Mouse (Mus musculus) embryonic facial prominence, embryonic 11.5 days (tissue): ENCODE measurements at regions not wholly inside any gene's neighbourhood (a gene's known extent, or its start where the extent isn't known, plus 50 kb on each side); places are given as distances from the start of the nearest gene placed in this dataset.
"Not testable (repeated sequence)": the region's sequence is repeated elsewhere in the genome, so short reads cannot be mapped to it uniquely, and the experiment has no call there.

Experiments
- ATAC-seq: fragments of 200-750 bp; cut with Nextera tagmentation; replicated peaks from 2 replicates; pipeline ENCODE4 v1.8.0; 2017; ENCODE audit warnings: low read depth; ENCODE audit not compliant: insufficient number of reproducible peaks, low FRiP score, low TSS enrichment
- DNase-seq: peaks from one replicate; pipeline ENCODE4 v3.0.0-alpha.2; 2015; ENCODE audit warnings: low spot score
- H3K27ac ChIP-seq: fragments of 300-500 bp; sonication (generic); replicated peaks from 2 replicates; pipeline ENCODE4 v1.5.1; 2014; ENCODE audit warnings: mild to moderate bottlenecking, low read depth, low read length, control low read depth
- H3K27me3 ChIP-seq: fragments of 300-500 bp; sonication (generic); 2 replicates; pipeline ENCODE4 v1.6.1; 2014; ENCODE audit warnings: mild to moderate bottlenecking, low read length, moderate library complexity, mixed read lengths; ENCODE audit not compliant: control insufficient read depth, insufficient read depth
- H3K36me3 ChIP-seq: fragments of 300-500 bp; sonication (generic); replicated peaks from 2 replicates; pipeline ENCODE4 v1.6.1; 2014; ENCODE audit warnings: low read depth, mild to moderate bottlenecking, low read length, moderate library complexity, mixed read lengths; ENCODE audit not compliant: control insufficient read depth, insufficient read depth
- H3K4me1 ChIP-seq: fragments of 300-500 bp; sonication (generic); 2 replicates; pipeline ENCODE4 v1.6.1; 2014; ENCODE audit warnings: low read length, mixed read lengths; ENCODE audit not compliant: control insufficient read depth, insufficient read depth
- H3K4me2 ChIP-seq: fragments of 300-500 bp; sonication (generic); 2 replicates; pipeline ENCODE4 v1.6.1; 2014; ENCODE audit warnings: low read depth, mild to moderate bottlenecking, control low read depth, low read length, moderate library complexity
- H3K4me3 ChIP-seq: fragments of 300-500 bp; sonication (generic); 2 replicates; pipeline ENCODE4 v1.5.1; 2014; ENCODE audit warnings: low read depth, low read length, control low read depth
- H3K9ac ChIP-seq: fragments of 300-500 bp; sonication (generic); replicated peaks from 2 replicates; pipeline ENCODE4 v1.6.1; 2014; ENCODE audit warnings: mild to moderate bottlenecking, control low read depth, low read length
- H3K9me3 ChIP-seq: fragments of 300-500 bp; sonication (generic); replicated peaks from 2 replicates; pipeline ENCODE4 v1.6.1; 2016; ENCODE audit warnings: mild to moderate bottlenecking, low read length, inconsistent platforms, mixed read lengths; ENCODE audit not compliant: control insufficient read depth
- WGBS: fragments of 180-500 bp; shearing (Covaris S2); extraction: QIAGEN DNeasy Blood & Tissue Kit; methylation state at CpG from one replicate; pipeline ENCODE4 v1.1.7; 2014; 5-methylcytosine and 5-hydroxymethylcytosine counted together

- Histone ChIP-seq H3K27ac (no peak overlapping the region), H3K9ac (no peak overlapping the region), H3K4me3 (no peak overlapping the region), H3K36me3 (no peaks in the 10 kb centered on the region), H3K9me3 (no peaks in the 10 kb centered on the region), H3K4me2 (no peak overlapping the region), H3K27me3 (no peaks in the 10 kb centered on the region), H3K4me1 (no peaks in the 10 kb centered on the region)
- DNase-seq, result no peak
- 64% methylated on average over 6 of the region's 6 CpGs for WGBS
- ATAC-seq, result no peak
Observed at GRCm38 (mm10) chr2:75781781-75782211, 50.2 kb upstream of the Agps start.

- WGBS, result 0% methylated on average over 3 of the region's 3 CpGs
- no peaks in the 10 kb centered on the region for H3K27me3 ChIP-seq
- H3K9ac ChIP-seq, result no peak overlapping the region
- H3K27ac ChIP-seq, result no peak overlapping the region
- ATAC-seq (peak; percentile 31; the same call in 1 of the 2 replicates), DNase-seq (peak; percentile 80)
- no peak overlapping the region for H3K4me2 ChIP-seq
- H3K4me1 ChIP-seq, result no peaks in the 10 kb centered on the region
- no peaks in the 10 kb centered on the region for H3K9me3 ChIP-seq
- no peak overlapping the region for H3K4me3 ChIP-seq
- no peaks in the 10 kb centered on the region for H3K36me3 ChIP-seq
Observed at GRCm38 (mm10) chr2:75781078-75781477, 50.9 kb upstream of the Agps start.

GRCm38 (mm10) chr2:75778628-75779027 lies 53.3 kb upstream of the Agps start:
- not testable (repeated sequence) for H3K4me3 ChIP-seq, DNase-seq, H3K9me3 ChIP-seq, H3K9ac ChIP-seq, H3K4me2 ChIP-seq, H3K27me3 ChIP-seq, ATAC-seq, H3K27ac ChIP-seq, H3K36me3 ChIP-seq, H3K4me1 ChIP-seq
- WGBS, result 90% methylated on average over 3 of the region's 3 CpGs

GRCm38 (mm10) chr2:75777040-75777451 lies 54.9 kb upstream of the Agps start:
- ATAC-seq (no peak; the same call in 1 of the 2 replicates), DNase-seq (no peak)
- H3K27me3 ChIP-seq, result no peaks in the 10 kb centered on the region
- H3K4me2 ChIP-seq, result no peak overlapping the region
- no peaks in the 10 kb centered on the region for H3K4me1 ChIP-seq
- no peaks in the 10 kb centered on the region for H3K9me3 ChIP-seq
- H3K36me3 ChIP-seq, result no peaks in the 10 kb centered on the region
- no peak overlapping the region; the same call in 1 of the 2 replicates for H3K9ac ChIP-seq
- 4% methylated on average over 4 of the region's 6 CpGs for WGBS
- no peak overlapping the region for H3K27ac ChIP-seq
- H3K4me3 ChIP-seq, result no peak overlapping the region

GRCm38 (mm10) chr2:75776533-75776932 lies 55.4 kb upstream of the Agps start:
- Histone ChIP-seq H3K27me3 (no peaks in the 10 kb centered on the region), H3K9ac (no peak overlapping the region; the same call in 1 of the 2 replicates), H3K9me3 (no peaks in the 10 kb centered on the region), H3K27ac (no peak overlapping the region), H3K4me1 (no peaks in the 10 kb centered on the region), H3K4me3 (no peak overlapping the region), H3K4me2 (no peak overlapping the region), H3K36me3 (no peaks in the 10 kb centered on the region)
- DNase-seq (no peak), ATAC-seq (no peak)
- 15% methylated on average over 12 of the region's 12 CpGs for WGBS

GRCm38 (mm10) chr2:75775217-75775616 lies 56.8 kb upstream of the Agps start:
- Histone ChIP-seq H3K36me3 (no peaks in the 10 kb centered on the region), H3K4me1 (no peaks in the 10 kb centered on the region), H3K27me3 (no peaks in the 10 kb centered on the region), H3K4me3 (no peak overlapping the region), H3K27ac (no peak overlapping the region), H3K9ac (no peak overlapping the region), H3K4me2 (no peak overlapping the region), H3K9me3 (no peaks in the 10 kb centered on the region)
- 62% methylated on average over 1 of the region's 1 CpGs for WGBS
- DNase-seq (no peak), ATAC-seq (no peak)

- WGBS, result 88% methylated on average over 5 of the region's 5 CpGs
Observed at GRCm38 (mm10) chr2:75773431-75773830, 58.5 kb upstream of the Agps start.

GRCm38 (mm10) chr2:75772251-75772956 lies 59.6 kb upstream of the Agps start:
- H3K4me1 ChIP-seq, result no peaks in the 10 kb centered on the region
- DNase-seq (peak; percentile 53), ATAC-seq (no peak)
- no peak overlapping the region for H3K9ac ChIP-seq
- H3K4me3 ChIP-seq, result no peak overlapping the region
- no peaks in the 10 kb centered on the region for H3K36me3 ChIP-seq
- H3K9me3 ChIP-seq, result no peaks in the 10 kb centered on the region
- WGBS, result 31% methylated on average over 11 of the region's 11 CpGs
- H3K27me3 ChIP-seq, result no peaks in the 10 kb centered on the region
- no peak overlapping the region for H3K4me2 ChIP-seq
- no peak overlapping the region for H3K27ac ChIP-seq

More at GRCm38 (mm10) chr2:75773431-75773830, 58.5 kb upstream of the Agps start:
- Histone ChIP-seq H3K27ac (no peak overlapping the region), H3K4me3 (no peak overlapping the region), H3K9me3 (no peaks in the 10 kb centered on the region), H3K4me1 (no peaks in the 10 kb centered on the region), H3K27me3 (no peaks in the 10 kb centered on the region), H3K4me2 (no peak overlapping the region), H3K9ac (no peak overlapping the region), H3K36me3 (no peaks in the 10 kb centered on the region)
- DNase-seq (no peak), ATAC-seq (no peak)
